Mouse (Mus musculus) ovary, postnatal 36 days (tissue): ENCODE measurements around the gene Acox3.
A peak's percentile ranks its signal among the peaks of the same experiment; 100 is the strongest.

ENCODE experiments used
- DNase-seq: peaks from one replicate; pipeline ENCODE4 v3.0.0; 2022; ENCODE audit warnings: low spot score, mixed read lengths

Gene Acox3

DNA sequence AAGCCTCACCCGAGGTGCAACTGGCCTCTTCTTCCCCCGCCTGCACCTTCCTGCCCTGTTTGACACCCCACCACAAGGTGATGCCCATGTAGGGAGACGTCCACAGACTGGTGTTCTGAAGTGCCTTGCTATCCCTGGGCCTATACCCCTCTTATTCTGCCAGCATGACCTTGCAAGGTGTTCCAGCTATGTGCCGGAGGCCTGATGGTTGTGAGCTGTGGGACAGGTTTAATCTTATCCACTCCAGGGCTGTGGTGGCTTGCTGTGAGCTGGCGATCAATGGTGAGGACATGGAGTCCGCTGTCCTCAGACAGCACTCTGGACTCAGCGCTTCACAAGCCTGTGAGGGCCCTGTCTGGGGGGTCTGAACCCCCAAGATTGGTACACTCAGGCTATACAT is 27.5 kb downstream of the Acox3 start:
- no peak for DNase-seq

DNA sequence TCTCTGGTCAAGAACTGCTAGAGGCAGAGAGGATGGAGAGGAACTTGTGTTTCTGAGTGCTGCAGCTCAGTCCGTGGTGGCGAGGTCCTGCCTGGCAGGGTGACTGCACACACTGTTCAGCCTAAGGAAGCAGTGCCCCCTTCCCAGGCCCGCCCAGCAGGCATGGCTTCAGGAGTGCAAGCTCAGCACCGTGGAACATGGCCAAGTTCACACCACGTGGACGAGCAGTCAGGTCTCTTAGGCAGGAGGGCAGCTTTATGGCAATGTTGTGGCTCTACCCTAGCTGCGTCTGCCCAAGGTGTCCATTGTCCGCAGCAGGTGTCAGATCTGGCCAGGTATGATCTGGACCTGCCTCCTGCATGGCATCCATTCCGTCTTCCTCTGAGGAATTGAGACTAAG is 28.3 kb downstream of the Acox3 start:
- no peak for DNase-seq

DNA sequence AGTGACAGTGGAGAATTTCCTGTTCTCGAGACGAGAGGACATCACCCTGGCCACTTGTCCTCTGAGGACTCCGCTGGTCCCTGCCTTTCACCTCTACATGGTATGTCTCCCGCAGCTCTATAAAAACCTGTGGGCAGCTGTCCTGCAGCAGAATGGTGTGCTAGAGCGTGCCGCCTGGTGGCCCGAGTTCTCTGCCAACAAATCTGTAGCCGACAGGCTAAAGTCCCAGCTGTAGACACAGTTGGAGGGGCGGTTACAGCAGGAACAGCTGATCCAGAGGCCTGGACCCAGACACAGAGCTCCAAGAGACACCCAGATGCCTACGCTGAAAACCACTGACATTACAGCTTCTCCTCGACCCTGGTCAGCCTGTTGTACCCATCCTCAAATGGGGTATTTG is 29.1 kb downstream of the Acox3 start:
- DNase-seq, result no peak

GRCm38 (mm10) chr5:35612722-35613121 is 29.9 kb downstream of the Acox3 start:
- no peak for DNase-seq

GRCm38 (mm10) chr5:35616943-35617342 is 34.1 kb downstream of the Acox3 start:
- DNase-seq, result no peak

GRCm38 (mm10) chr5:35621114-35621513 is 38.3 kb downstream of the Acox3 start:
- no peak for DNase-seq

DNA sequence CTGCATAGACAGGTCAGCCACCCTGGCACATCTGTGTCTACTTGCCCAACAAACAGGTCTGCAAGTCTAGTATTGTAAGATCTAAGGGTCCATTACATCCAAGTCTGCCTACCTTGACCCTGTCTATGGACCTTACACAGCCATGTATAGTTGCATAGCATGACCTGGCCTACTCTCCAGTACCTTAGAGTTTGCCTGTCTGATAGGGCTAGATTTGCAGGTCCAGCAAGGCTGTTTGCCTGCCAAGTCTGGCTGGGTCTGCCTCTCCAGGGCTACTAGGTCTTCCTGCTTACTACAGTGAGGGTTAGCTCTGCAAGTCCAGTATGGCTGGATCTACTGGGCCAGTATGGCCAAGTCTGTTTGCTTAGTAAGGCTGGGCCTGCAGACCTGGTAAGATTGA is 41.0 kb downstream of the Acox3 start:
- no peak for DNase-seq

DNA sequence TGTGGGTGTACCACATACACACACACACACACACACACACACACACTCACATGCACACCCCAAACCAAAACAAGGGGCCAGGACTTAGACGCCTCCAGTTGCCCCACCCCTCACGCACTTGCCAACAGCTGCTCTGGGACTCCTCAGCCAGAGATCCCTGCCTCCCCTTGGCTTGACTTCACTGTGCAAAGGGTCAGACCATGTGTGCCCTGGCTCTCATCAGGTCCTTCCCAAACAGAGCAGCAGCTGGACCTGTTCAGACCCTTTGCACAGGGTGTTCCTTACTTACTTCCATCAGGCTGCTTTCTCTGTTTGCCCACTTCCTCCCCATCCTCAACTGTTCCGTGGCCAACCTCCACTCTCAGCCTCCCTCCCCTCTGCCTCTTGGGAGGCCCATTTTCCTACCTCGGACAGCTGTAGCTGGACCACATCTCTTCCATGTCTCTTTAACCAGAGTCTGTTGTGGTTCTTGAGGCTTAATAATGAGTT is 42.0 kb downstream of the Acox3 start:
- DNase-seq, result peak; percentile 68

- no peak for DNase-seq
These were observed 43.6 kb downstream of the Acox3 start for GRCm38 (mm10) chr5:35626408-35626807.

DNA sequence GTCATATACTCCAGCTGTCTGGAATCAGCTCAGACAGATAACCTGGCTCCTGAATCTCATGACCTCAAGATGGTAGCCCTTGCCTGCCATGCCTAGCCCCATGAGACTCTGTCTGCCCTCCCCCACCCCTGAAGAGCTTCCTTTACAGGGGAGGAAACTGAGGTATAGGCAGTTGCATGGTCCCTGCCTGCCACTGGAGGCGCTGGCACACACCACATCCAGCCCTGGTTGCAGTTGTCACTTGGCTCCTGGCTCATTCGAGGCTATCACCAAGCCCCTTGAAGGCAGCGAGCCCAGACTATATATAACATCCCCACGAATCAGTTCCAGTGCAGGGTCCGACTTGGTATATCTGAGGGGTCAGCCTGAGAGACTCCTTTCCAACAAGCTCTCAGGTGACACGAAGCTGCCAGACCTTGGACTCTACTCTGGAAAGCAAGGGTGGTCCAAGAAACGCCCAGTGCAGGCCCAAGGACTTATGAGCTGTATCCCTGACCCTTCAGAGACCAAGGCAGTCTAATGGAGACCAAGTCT is 44.5 kb downstream of the Acox3 start:
- no peak for DNase-seq

GRCm38 (mm10) chr5:35628685-35629084 is 45.8 kb downstream of the Acox3 start:
- peak; percentile 69 for DNase-seq

GRCm38 (mm10) chr5:35629333-35629732 is 46.5 kb downstream of the Acox3 start:
- DNase-seq, result no peak

DNA sequence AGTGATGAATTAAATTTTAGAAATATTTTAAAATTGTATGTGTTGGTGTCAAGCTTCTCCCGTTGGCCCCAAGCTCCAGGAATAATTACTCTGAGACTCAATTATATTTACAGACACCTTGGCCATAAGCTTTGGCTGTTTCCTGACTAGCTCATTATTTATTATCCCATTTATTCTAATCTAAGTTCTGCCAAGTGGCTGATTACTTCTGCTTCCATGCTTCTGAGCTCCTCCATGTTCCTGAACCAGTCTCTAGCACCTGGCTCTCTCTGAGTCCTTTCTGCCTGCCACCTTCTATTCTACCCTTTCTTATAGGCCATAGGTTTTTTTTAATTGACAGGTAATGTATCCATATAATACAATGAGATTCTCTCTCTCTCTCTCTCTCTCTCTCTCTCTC is 47.9 kb downstream of the Acox3 start:
- DNase-seq, result no peak

DNA sequence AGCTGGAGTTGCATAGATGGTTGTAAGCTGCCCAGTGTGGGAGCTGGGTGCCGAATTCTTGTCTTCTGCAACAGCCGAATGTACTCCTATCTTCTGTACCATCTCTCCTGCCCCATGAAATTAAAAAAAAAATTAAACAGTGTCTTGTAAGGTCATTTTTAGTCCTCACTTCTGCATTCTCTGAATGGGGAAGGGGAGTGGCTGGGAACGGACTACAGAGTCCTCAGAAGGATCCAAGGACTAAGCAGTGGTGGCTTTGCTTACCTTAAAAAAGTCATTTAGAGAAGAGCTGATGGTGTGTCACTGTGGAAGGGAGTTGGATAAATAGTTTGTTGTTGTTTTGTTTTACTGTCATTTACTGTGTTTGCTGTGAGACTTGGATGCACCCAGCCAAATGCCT is 48.4 kb downstream of the Acox3 start:
- no peak for DNase-seq

DNA sequence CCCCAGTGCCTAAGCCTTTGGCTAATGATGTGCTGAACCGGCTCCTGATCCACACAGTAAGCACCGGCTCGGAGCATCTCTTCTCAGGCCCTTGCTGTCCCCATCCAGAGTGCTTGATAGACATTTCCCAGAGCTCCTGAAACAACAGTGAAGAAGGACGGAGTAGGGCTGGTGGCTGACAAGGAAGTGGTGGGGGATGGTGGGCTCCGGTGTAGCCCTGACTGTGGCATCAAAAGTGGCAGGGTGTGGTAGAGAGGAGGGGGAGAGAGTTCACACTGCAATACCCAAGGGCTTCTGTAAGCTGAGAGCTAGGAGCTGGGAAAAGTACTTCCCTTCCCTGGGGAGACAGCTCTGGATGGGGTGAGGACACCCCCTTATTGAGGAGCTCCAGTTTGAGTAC is 48.9 kb downstream of the Acox3 start:
- DNase-seq, result no peak

- DNase-seq, result no peak
These were observed 50.0 kb downstream of the Acox3 start for GRCm38 (mm10) chr5:35632841-35633240.

DNA sequence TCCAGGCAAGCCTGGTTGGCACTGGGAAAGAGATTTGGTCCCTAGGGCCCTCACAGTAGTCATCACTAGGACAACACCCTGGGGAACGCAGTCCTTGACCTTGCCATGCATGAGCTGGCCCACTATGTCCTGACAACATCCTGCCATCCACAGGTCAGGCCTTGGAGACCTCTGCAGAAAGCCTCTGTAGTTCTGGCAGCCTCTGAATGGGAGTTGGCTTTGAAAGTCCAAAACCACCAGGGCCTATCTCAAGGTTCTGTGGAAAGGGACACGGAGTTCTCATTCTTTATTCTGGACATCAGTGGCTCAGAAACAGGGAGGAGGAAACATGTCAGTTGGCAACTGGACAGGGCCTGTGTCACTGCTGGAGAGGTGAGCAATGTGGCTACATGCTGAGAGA is 53.2 kb downstream of the Acox3 start:
- DNase-seq, result peak; percentile 52

- no peak for DNase-seq
These were observed 59.2 kb downstream of the Acox3 start for GRCm38 (mm10) chr5:35641961-35642584.

DNA sequence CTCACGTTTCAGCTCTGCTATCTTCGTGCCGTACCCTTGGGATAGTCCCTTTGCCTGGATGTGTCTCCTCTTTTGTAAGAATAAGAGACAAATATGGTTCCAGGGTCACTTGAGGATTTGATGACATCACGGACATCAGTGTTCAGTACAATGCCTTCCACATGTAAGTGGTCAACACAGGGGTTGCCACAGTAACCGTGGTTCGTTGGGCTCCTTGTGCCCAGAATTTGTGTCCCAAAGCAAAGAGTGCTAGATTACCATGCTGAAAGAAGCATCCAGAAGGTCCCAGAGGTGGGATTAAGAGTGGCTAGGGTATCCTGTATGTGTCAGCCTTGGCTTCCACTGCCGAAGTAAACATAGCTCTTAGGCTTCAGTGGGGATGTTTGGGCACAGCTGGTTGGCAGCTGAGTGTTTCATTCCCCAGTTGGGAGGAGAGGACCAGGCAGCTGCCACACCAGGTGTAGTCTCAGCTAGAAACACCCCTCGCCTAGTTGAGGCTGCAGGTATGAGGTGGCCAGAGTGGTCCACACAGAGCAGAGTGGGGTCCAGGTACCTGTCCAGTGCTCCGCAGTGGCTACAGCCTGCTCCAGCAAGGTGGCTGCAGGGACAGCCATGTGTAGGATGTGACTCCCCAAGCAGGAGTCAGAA is 60.7 kb downstream of the Acox3 start:
- DNase-seq, result no peak

DNA sequence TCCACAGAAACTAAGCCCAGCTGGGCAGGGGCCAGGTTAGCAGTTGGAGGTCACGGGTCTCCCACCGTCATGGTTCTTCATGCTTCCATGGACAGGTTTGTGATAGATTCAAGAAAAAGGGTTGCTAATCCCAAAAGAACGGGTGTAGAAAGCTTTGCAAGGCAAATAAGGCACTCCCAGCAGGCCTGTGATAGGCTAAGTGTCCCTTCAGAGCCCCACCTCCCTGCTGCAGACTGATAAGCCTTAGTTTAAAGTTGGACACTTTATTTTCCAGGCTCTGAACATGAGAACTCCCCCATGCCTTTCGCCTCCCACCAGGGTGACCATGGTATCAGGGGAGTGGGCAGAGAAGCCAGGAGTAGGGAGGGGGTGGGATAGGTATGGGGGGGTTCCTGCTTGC is 61.2 kb downstream of the Acox3 start:
- no peak for DNase-seq

GRCm38 (mm10) chr5:35645938-35646493 is 63.2 kb downstream of the Acox3 start:
- DNase-seq, result no peak

DNA sequence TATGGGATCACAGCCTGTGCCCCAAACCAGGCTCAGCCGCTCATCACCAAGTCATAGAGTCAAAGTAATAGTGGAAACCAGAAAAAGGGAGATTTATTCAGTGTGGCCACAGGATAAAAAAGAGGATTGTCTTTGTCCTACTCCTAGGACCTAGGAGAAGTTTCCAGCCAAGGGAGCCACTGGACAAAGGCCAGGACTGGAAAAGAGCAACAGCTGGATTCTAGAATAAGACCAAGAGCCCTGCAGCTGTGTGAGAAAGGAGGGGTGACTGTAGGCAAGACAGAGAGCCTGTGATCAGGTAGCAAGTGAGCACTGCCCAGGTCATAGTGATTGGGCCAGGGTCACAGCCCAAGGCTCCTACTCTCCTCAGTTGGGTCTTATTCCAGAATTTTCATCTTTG is 64.1 kb downstream of the Acox3 start:
- no peak for DNase-seq

GRCm38 (mm10) chr5:35647562-35647961 is 64.7 kb downstream of the Acox3 start:
- peak; percentile 52 for DNase-seq
